Comparison of ENCODE assay signal across 8 mouse cellular contexts in genomic region chr19:46484518-46484917, GRCm38 (mm10). TPM values are rescaled to one million over a fixed set of nuclear protein-coding genes. Genes with fewer than 3 reads are reported as not detected.
A peak's percentile ranks its signal among the peaks of the same experiment; 100 is the strongest.
DNase-seq lines count a peak whose midpoint lies in the region; ATAC-seq and TF ChIP-seq lines count a peak whose summit lies in the region.

No protein-coding gene starts in this region.

- peaks cover 41% of the 10 kb centered on the region for H3K4me1 ChIP-seq in kidney, adult 2 months (ENCODE audit: control insufficient read depth, insufficient read depth, low read length)

- no peaks in the 10 kb centered on the region for H3K36me3 ChIP-seq in kidney, adult 2 months (ENCODE audit: control insufficient read depth, insufficient read depth, low read length)

- DNase-seq in ovary, postnatal 36 days (ENCODE audit: low spot score), result peak; percentile 67
- no peak for DNase-seq in ovary, postnatal 14 days (ENCODE audit: low spot score)
- peak; percentile 86 for DNase-seq in brain, adult 2 months (ENCODE audit: low read depth, low spot score)
- peak; percentile 68 for DNase-seq in gastrocnemius, postnatal 25 days
- DNase-seq in kidney, adult 2 months, result peak; percentile 92
- peak; percentile 87 for DNase-seq in lung, postnatal 14 days
- DNase-seq in embryo, embryonic 10 days (ENCODE audit: low spot score), result no peak

- no peak for TF ChIP-seq CTCF in kidney, adult 2 months (conservative IDR thresholded peaks at IDR 0.05; ENCODE audit: insufficient read depth, insufficient read length, low read depth, low read length)

- 8% methylated on average over 5 of the region's 5 CpGs for WGBS in kidney, adult 2 months

- H3K27ac ChIP-seq in kidney, adult 2 months (ENCODE audit: insufficient read depth, low read depth, low read length), result peak overlapping the region; percentile 89

- no peak for ATAC-seq in megakaryocyte progenitor cell, adult 5-6 weeks (replicated peaks; ENCODE audit: poor library complexity)

- H3K4me3 ChIP-seq in kidney, adult 2 months (ENCODE audit: insufficient read depth, low read depth, low read length), result no peak overlapping the region

- no peaks in the 10 kb centered on the region for H3K27me3 ChIP-seq in kidney, adult 2 months (replicated peaks; ENCODE audit: control insufficient read depth, insufficient read depth, low read length)

- no peak for TF ChIP-seq POLR2A in kidney, adult 2 months (IDR thresholded peaks at IDR 0.05; ENCODE audit: low read depth, low read length)

RNA-seq across cellular contexts. Expression of gene Trim8, which starts 17.0 kb away (rescaled TPM):
- 10 to 100 TPM; 19.1 to 20.6 TPM for total RNA-seq in gastrocnemius, postnatal 25 days (2021)
- polyA plus RNA-seq in kidney, adult 2 months (2012; rRNA removed), result 41.3 and 43.6 TPM in 2 replicates
- 9.7 and 18.0 TPM in 2 replicates for total RNA-seq in megakaryocyte progenitor cell, adult 5-6 weeks (2015)
- total RNA-seq in megakaryocyte progenitor cell, adult 5-6 weeks (2017), result 12.8 and 12.9 TPM in 2 replicates

Comparison
In these comparisons a context has a peak if more than half of its experiments do, and no peak if none do; other contexts are left out.
1. DNase-seq: peak in ovary, postnatal 36 days (single experiment), brain, adult 2 months (single experiment), gastrocnemius, postnatal 25 days (single experiment), kidney, adult 2 months (single experiment) and lung, postnatal 14 days (single experiment); none in ovary, postnatal 14 days (single experiment) and embryo, embryonic 10 days (single experiment).